Mouse (Mus musculus): ENCODE results near the gene Kcnc4.

The Kcnc4 gene

GRCm38 (mm10) chr3:107391198-107391597, 68.2 kb downstream of the Kcnc4 start:
- no peak for DNase-seq (ENCODE audit: extremely low read depth, low read depth, low spot score)

All from fat pad, adult 2 months (tissue).